Mouse (Mus musculus): ENCODE results near the gene Plce1.
A peak's percentile ranks its signal among the peaks of the same experiment; 100 is the strongest.

Plce1 gene

GRCm38 (mm10) chr19:38820186-38820804 is 339.4 kb downstream of the Plce1 start:
- peak; percentile 15 for DNase-seq (ENCODE audit: low spot score)

- DNase-seq (ENCODE audit: low spot score): no peak
These were observed 352.3 kb downstream of the Plce1 start for GRCm38 (mm10) chr19:38833224-38833623.
